Mouse (Mus musculus) adrenal gland, adult 10 weeks (tissue): ENCODE data around the gene Slc7a14. TPM values are rescaled to one million over a fixed set of nuclear protein-coding genes. Genes with fewer than 3 reads are reported as not detected.

Experiments
- polyA plus RNA-seq: library from polyadenylated mRNA; stranded (reverse); fragments of 350-450 nt; fragmentation: Illumina TruSeq; extraction: RNeasy Lipid Tissue Mini Kit (QIAGEN cat#74804); gene quantifications from one replicate; pipeline ENCODE4 v1.2.3, GENCODE M21; 2014; ENCODE audit warnings: low read depth, low replicate concordance

Gene Slc7a14
- 6.8 TPM for polyA plus RNA-seq

GRCm38 (mm10) chr3:31309934-31310787, at the start of gene Slc7a14:
Gene Slc7a14, minus strand, starts transcription at chr3:31310378.

Other genes with a start within 250 kb of the Slc7a14 start
- gene Skil, start 215.3 kb downstream of the Slc7a14 start, polyA plus RNA-seq, result 50.3 TPM
- gene Cldn11, start 160.5 kb downstream of the Slc7a14 start, polyA plus RNA-seq, result 19.7 TPM